Mouse (Mus musculus) bone marrow macrophage, adult 2 months (primary cell): ENCODE data around the gene 1700057G04Rik.

Source experiments
- CTCF ChIP-seq: IDR thresholded peaks from 2 replicates; pipeline ENCODE4 v1.5.1; 2012; ENCODE audit warnings: low read depth, mild to moderate bottlenecking, low read length, moderate library complexity
- POLR2A ChIP-seq: IDR thresholded peaks from 2 replicates; pipeline ENCODE4 v1.6.1; 2012; ENCODE audit warnings: mild to moderate bottlenecking, low read depth, low read length, borderline replicate concordance

DNA sequence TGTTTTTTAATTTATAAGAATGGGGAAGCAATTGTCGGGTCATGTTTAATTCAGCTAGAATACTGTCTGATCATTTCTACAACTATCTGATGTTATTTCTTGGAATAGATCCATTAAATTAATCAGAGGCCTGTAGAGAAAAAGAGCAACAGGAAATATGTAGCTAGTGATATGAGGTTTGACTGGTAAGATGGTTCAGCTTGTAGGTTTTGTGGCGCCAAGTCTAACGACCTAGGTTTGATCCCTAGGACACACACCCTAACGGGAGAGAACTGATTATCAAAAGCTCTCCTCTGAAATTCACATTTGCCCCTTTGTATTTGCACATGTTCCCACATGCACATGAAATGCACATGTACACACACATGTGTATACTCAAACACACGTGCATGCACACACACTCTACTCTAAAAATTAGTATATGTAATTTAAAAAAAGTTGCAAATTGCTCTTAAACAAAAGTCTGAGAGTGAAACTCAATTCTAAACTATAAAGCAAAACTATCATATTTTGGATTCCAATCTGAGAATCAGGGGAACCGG is 26.2 kb downstream of the 1700057G04Rik start:
- TF ChIP-seq POLR2A (no peak), CTCF (no peak)
